Mouse (Mus musculus): ENCODE measurements around the gene Adamtsl5.

Adamtsl5 gene

DNA sequence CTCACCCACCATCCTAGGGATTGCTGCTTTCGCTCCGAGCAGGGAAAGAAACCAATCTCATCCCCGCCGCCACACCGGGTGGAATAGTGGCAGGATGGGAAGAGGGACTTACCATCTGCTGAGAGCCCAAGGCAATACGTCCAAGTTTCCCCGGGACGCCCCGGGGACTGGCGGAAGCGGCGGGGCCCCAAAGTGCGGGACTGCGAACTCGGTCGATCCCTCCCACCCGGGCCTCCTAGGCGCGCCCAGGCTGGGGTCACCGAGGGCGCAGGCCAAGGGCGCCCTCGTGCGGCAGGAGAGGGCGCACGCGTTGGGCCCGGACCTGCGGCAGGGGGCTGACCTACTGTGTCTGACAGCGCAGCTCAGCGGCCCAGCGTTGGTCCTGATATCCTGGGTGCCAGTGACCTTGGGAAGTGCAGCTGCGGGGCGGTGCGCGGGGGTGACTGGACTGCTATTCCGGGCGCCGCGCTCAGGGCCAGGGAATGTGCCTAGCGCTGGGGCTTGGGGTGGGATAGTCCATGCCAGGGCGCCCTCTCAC lies at the start of gene Adamtsl5:
Gene Adamtsl5, minus strand, starts transcription at position 169 of the 538 bp plus-strand sequence.
- DNase-seq (ENCODE audit: low spot score in 2 of 2): peak; percentile 38 to 69

DNA sequence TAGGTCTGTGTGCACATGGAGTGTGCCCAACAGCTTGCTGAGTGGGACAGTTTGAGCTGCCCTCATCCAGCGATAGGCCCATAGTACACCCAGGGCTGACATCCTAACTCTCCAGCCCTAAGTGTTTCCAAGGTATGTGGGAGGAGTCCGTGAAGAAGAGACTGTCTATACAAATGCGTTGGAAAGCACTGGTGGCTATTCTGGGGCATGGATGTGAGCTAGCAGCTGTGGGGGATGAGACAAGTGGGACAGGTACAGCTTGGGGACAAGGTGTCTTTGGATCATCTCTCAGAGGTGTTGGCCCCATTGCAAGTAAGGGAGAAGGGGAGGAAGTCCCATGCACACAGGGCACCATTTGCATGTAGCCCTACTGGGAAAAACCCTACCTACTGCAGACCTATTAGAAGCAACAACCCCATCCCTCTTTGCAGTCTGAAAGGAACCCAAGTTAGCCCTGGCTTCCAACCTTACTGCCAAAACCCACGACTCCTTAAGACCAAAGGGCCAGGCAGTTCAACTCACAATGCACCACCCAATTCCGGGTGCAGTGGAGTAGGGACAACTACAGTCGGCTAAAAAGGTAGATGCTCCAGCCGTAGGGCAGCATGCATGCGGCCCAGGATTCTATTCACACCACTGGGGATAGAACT lies 49.4 kb upstream of the Adamtsl5 start:
- DNase-seq (ENCODE audit: low spot score in 2 of 2): no peak

DNA sequence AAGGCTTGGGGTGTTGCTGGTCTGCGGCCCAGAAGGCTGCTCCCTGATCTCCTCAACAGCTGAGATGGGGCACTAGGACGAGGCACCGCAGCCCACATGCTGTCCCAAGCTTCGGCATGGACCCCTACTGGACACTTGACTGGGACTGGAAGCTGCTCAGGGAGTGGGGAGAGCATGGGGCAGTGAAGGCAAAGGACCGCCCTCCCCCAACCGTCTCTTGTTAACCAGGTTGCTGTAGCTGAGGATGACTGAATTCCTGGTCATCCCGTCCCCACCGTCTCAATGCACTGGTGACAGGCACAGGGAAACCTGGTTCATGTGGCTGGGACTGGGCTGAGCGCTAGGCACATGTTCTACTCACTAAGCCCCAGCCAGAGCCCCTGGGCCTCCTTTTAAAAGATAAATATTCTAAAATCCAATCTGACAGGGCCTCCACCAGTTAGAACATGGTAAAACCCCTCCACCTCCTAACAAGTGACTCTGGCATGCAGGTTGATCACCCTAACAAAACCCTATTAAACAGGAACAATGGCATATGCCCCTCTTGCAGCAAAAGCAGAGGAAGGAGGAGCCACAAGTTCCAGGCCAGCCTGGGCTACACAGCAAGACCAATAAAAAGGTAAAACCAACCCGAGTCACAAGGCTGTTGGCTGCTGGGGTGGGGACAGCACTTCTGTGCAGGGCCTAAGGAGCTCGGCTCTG lies 48.8 kb upstream of the Adamtsl5 start:
- DNase-seq (ENCODE audit: low spot score in 2 of 2): no peak

DNA sequence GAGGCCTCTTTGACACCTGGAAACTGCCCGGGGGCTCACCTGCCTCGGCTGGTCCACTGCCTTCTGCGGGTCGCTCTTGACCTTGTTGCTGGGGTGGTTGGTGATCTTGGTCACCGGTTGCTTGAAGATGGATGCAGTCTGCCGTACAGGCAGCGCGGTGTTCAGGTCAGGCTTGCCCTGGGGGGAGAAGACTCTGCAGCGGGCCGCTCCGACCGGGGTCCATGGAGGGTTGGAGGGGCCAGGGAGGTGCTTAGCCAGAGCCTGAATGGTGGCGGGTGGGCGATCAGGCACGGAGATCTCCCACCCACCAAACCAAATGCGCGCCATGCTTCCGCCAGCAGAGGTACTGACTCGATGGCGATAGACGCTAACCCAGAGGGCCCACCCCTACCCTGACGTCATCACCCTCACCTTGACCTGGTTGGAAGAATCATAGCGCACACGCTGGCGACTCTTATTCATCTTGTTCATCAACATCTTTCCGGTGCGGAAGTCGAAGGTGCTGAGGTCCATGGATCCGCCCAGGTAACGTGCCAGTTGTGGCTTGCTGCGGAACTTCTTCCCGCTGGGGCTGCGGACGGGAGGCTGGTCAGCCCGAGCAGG lies 46.9 kb upstream of the Adamtsl5 start:
- DNase-seq (ENCODE audit: low spot score in 2 of 2): no peak

GRCm38 (mm10) chr10:80392687-80393086 lies 44.5 kb upstream of the Adamtsl5 start:
- DNase-seq (ENCODE audit: low spot score in 2 of 2): no peak

GRCm38 (mm10) chr10:80390697-80391096 lies 42.5 kb upstream of the Adamtsl5 start:
- no peak for DNase-seq (ENCODE audit: low spot score in 2 of 2)

GRCm38 (mm10) chr10:80389185-80389708 lies 41.0 kb upstream of the Adamtsl5 start:
- DNase-seq (ENCODE audit: low spot score in 2 of 2): no peak

DNA sequence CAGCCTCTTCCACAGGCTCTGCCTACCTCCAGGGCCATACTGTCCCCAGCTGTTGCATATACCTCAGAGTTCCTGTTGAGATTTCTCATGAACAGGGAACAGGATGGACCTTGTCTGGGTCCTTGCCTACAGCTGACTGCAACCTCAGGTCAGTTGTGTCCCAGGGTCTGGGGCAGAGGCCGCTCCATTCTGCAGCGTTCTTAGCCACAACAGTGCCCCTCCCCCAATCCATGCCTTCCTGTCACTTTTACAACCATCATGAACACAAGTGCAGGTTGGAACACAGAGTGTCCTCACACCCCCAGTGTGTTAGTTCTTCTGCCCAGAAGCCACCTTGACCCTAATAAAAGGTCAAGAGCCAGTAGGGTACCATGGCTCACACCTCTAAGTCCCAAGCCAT lies 40.5 kb upstream of the Adamtsl5 start:
- DNase-seq (ENCODE audit: low spot score in 2 of 2): no peak

- peak; percentile 64 to 79 for DNase-seq (ENCODE audit: low spot score in 2 of 2)
Measured at GRCm38 (mm10) chr10:80387522-80387959, 39.3 kb upstream of the Adamtsl5 start, which contains the start of gene Mex3d. TSS of gene Mex3d (minus strand) at chr10:80387659.

DNA sequence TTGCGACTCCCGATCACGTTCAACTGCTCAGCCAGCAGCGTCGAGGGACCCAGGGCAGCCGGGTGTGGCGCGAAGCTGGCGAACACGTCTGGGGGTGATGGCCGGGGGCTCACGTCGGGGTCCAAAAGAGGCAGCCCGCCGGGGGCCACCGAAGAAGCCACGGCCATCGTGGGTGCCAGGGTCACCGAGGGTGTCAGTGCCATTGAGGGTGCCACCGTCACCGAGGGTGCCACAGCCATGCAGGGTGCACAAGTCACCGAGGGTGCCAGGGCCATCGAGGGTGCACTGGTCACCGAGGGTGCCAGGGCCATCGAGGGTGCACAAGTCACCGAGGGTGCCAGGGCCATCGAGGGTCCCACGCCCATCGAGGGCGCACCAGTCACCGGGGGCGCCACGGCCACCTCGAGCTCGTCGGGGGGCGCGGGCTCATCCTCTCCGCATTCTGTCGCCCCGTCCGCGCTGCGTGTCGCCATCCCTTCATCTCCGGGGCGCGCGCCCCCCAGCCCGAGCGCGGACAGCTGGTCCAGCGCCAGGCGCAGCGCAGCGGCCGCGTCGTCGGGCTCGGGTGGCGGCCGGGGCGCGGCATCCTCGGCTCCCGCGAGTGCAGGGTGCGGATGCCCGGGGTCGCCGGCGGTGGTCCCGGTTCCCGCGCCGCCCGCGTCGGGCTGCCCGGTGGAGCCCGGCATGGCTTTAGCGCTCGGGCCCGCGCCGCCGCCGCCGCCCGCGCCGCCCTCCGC lies 38.7 kb upstream of the Adamtsl5 start:
- DNase-seq (ENCODE audit: low spot score in 2 of 2): no peak

GRCm38 (mm10) chr10:80385811-80386734 lies 37.9 kb upstream of the Adamtsl5 start:
- no peak for DNase-seq (ENCODE audit: low spot score in 2 of 2)

DNA sequence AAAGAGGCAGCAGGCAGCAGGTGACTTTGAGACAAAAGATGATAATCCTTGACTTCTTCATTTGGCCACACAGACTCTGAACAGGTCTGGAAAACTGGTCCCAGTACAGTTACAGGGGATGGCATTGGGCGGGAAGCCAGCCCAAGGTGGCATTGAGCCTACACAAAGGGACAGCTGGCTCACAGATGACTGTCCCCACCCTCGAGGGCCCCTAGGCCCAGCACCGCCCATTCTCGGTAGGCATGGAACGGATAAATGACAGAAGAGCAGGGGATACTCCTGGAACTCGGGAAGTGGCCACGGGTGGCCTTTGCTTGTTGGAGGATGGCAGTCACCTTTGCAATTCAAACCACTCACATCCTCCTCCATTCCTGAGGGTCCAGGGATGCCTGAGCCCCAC lies 37.1 kb upstream of the Adamtsl5 start:
- no peak for DNase-seq (ENCODE audit: low spot score in 2 of 2)

DNA sequence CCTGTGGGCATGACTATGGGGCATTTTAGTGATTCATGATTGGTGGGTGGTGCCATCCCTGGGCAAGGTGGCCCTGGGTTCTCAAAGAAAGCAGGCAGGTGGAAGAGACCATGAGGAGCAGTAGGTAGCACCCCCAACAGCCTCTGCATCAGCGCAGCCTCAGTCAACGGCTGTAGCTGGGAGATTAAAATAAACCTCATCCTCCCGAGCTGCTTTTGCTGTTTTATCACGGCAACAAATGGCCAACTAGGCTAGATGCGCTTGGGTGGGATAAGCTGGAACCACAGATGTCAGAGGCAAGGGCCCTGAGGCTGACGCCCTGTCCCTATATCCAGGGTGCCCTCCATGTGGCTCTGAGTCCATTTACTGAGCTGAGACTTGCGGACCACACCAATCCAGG lies 36.5 kb upstream of the Adamtsl5 start:
- DNase-seq (ENCODE audit: low spot score in 2 of 2): no peak

DNA sequence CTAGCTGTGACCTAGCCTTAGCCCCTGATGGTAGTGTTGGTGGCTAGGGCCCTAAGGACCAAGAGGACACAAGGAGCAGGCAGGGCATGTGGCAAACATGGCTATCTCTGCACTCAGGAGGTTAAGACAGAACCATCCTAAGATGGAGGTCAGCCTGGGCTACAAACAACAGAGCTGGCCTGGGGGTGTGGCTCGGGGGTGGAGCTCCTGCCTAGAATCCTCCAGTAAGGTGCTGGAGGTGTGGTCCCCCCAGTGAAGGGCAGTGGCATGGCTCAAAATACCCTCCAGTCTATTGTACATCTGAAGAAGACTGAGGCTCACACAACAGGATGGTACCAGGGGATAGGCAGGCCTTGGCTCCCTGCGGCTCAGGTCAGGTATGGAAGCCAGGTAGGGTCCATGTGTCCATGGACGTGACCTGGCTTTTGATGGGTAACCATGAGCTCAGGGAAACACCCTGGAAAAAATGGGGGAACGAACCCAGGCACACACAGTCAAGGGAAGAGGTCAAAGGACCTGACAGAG lies 36.0 kb upstream of the Adamtsl5 start:
- no peak for DNase-seq (ENCODE audit: low spot score in 2 of 2)

- no peak for DNase-seq (ENCODE audit: low spot score in 2 of 2)
Measured at GRCm38 (mm10) chr10:80383431-80383830, 35.2 kb upstream of the Adamtsl5 start.

DNA sequence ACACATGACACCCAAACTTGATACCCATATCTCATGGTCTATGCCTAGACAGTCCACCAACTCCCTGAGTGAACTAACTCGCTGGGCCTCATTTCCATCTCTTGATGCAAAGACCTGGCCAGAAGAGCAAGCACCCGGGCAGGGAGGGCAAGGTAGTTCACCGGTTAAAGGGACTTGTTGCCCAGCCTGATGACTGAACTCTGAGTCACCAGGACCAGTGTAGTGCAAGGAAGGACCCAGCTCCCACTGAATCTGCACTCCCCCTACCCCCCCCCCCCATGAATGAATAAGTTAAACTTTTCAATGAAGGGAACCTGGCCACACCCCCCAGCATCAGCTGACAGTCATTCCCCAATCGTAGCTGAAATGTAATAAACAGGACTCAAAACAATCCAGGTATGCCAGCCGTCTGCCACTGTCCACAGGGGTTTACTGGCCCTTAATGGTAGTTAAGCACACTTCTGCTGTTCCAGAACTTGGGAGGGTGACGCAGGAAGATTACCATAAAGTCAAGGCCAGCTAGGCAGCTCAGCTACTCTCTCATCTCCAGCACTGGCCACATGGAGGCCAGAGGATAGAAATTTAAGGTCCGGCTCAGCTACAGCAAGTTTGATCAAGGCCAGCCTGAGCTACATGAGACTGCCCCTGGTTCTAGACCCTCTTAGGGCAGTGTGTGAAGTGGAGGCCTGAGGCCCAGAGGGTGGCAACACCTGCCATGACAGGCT lies 34.6 kb upstream of the Adamtsl5 start:
- DNase-seq (ENCODE audit: low spot score in 2 of 2): no peak

DNA sequence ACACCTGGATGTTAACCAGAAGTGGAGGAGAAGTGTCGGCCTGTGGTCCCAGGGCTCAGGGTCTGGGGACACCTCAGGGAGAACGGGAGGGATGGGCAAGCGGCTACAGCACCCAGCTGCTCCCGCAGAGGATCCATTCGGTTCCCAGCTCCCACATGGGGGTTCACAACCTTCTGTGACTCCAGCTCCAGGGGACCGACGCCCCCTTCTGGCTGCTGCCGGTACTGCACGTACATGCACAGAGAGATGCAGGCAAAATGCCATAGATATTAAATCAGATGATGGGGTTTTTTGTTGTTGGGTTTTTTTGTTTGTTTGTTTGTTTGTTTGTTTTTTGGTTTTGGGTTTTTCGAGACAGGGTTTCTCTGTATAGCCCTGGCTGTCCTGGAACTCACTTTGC lies 29.5 kb upstream of the Adamtsl5 start:
- DNase-seq (ENCODE audit: low spot score in 2 of 2): peak in 1 of 2 experiments; percentile 50

- DNase-seq (ENCODE audit: low spot score in 2 of 2): peak; percentile 85 to 92
Measured at GRCm38 (mm10) chr10:80376160-80376559, 27.9 kb upstream of the Adamtsl5 start.

- peak; percentile 71 to 83 for DNase-seq (ENCODE audit: low spot score in 2 of 2)
Measured at GRCm38 (mm10) chr10:80374063-80374462, 25.9 kb upstream of the Adamtsl5 start.

- DNase-seq (ENCODE audit: low spot score in 2 of 2): no peak
Measured at GRCm38 (mm10) chr10:80372706-80373105, 24.5 kb upstream of the Adamtsl5 start.

Data from natural killer cell, adult 2 months (primary cell).